24 mouse cellular contexts compared by ENCODE assay signal in genomic region chr10:25453772-25454171, GRCm38 (mm10).
A peak's percentile ranks its signal among the peaks of the same experiment; 100 is the strongest.
DNase-seq lines count a peak whose midpoint lies in the region; ATAC-seq and TF ChIP-seq lines count a peak whose summit lies in the region.
"Had no signal": no experiment of that assay in that cellular context is flagged by ENCODE, and none has a peak within 500 bp of the region (broad histone marks: within the 10 kb centered on the region; RNA-seq: fewer than 3 reads in every experiment).

No protein-coding gene starts in this region.

- H3K36me3 ChIP-seq in midbrain, embryonic 11.5 days (ENCODE audit: control insufficient read depth, insufficient read depth, low read length) = no peaks in the 10 kb centered on the region
- no peaks in the 10 kb centered on the region for H3K36me3 ChIP-seq in midbrain, embryonic 14.5 days (ENCODE audit: control insufficient read depth, insufficient read depth, low read length)
- H3K36me3 ChIP-seq: hindbrain, embryonic 10.5 days; hindbrain, embryonic 13.5 days had no signal

- no peak overlapping the region for H3K9ac ChIP-seq in midbrain, embryonic 11.5 days (ENCODE audit: low read length)
- H3K9ac ChIP-seq in midbrain, embryonic 14.5 days (replicated peaks; ENCODE audit: low read length) = no peak overlapping the region
- H3K9ac ChIP-seq: forebrain, embryonic 13.5 days; forebrain, postnatal 0 days; hindbrain, embryonic 13.5 days had no signal

- no peak for DNase-seq in gastrocnemius, adult 2 months
- DNase-seq in gastrocnemius, adult 18-20 months (ENCODE audit: low spot score) = no peak
- no peak for DNase-seq in left cerebral cortex, adult 2 months (ENCODE audit: extremely low spot score in 1 of 2, low spot score in 2 of 2)
- no peak for DNase-seq in left cerebral cortex, adult 8-10 months (ENCODE audit: low spot score in 2 of 2)
- peak; percentile 51 for DNase-seq in midbrain, embryonic 11.5 days (ENCODE audit: low spot score, missing footprints)
- DNase-seq in midbrain, embryonic 14.5 days = no peak
- DNase-seq: adrenal gland, adult 2 months; adrenal gland, postnatal 14 days; cerebellum, adult 11 months; cerebellum, adult 2 months; cerebellum, adult 9-11 months; cerebellum, postnatal 25 days; gastrocnemius, postnatal 10 days; gastrocnemius, postnatal 36 days had no signal

- no peak overlapping the region for H3K4me3 ChIP-seq in gastrocnemius, adult 2 months
- no peak overlapping the region for H3K4me3 ChIP-seq in left cerebral cortex, adult 2 months
- no peak overlapping the region for H3K4me3 ChIP-seq in midbrain, embryonic 11.5 days (ENCODE audit: low read depth, low read length)
- no peak overlapping the region for H3K4me3 ChIP-seq in midbrain, embryonic 14.5 days (replicated peaks; ENCODE audit: low read depth, low read length)
- H3K4me3 ChIP-seq: erythroblast, embryonic 14.5 days; forebrain, embryonic 13.5 days; hindbrain, embryonic 10.5 days; hindbrain, embryonic 13.5 days had no signal

- H3K27ac ChIP-seq in gastrocnemius, adult 2 months = peak overlapping the region; percentile 6
- peak overlapping the region; percentile 13; the same call in 1 of the 2 replicates for H3K27ac ChIP-seq in left cerebral cortex, adult 2 months
- no peak overlapping the region for H3K27ac ChIP-seq in midbrain, embryonic 11.5 days (ENCODE audit: low read depth, low read length)
- no peak overlapping the region for H3K27ac ChIP-seq in midbrain, embryonic 14.5 days (replicated peaks; ENCODE audit: low read depth, low read length)
- H3K27ac ChIP-seq: forebrain, embryonic 13.5 days; hindbrain, embryonic 10.5 days; hindbrain, embryonic 13.5 days had no signal

- 95% methylated on average over 10 of the region's 10 CpGs for WGBS in midbrain, embryonic 11.5 days
- 92% methylated on average over 10 of the region's 10 CpGs for WGBS in midbrain, embryonic 14.5 days

- no peaks in the 10 kb centered on the region for H3K4me1 ChIP-seq in midbrain, embryonic 11.5 days (ENCODE audit: control insufficient read depth, insufficient read depth, low read length)
- H3K4me1 ChIP-seq in midbrain, embryonic 14.5 days (ENCODE audit: control insufficient read depth, insufficient read depth, low read length) = no peaks in the 10 kb centered on the region
- H3K4me1 ChIP-seq: forebrain, embryonic 13.5 days had no signal

- no peaks in the 10 kb centered on the region for H3K9me3 ChIP-seq in midbrain, embryonic 11.5 days (ENCODE audit: control insufficient read depth, low read length)
- no peaks in the 10 kb centered on the region for H3K9me3 ChIP-seq in midbrain, embryonic 14.5 days (ENCODE audit: control insufficient read depth, low read length)
- H3K9me3 ChIP-seq: forebrain, embryonic 13.5 days; hindbrain, embryonic 10.5 days; hindbrain, embryonic 13.5 days had no signal

- no peak for TF ChIP-seq CTCF in gastrocnemius, adult 2 months (IDR thresholded peaks at IDR 0.05)
- no peak for TF ChIP-seq CTCF in left cerebral cortex, adult 2 months (IDR thresholded peaks at IDR 0.05)

- intact Hi-C loops in gastrocnemius, adult 2 months (cut with DNase I) = no loop called here
- intact Hi-C loops in left cerebral cortex, adult 2 months (cut with DNase I) = no loop called here

- ATAC-seq in midbrain, embryonic 11.5 days (ENCODE audit: low FRiP score) = no peak
- ATAC-seq in midbrain, embryonic 14.5 days (ENCODE audit: low FRiP score, low TSS enrichment) = no peak
- no peak for ATAC-seq in megakaryocyte, adult 5-6 weeks (ENCODE audit: poor library complexity, severe bottlenecking)
- ATAC-seq: CD4-positive, CD25-positive, alpha-beta regulatory T cell, adult 4 months; forebrain, embryonic 13.5 days; inflammation-experienced regulatory T-cells, adult 6 months; intestine, embryonic 16.5 days had no signal

- H3K4me2 ChIP-seq in midbrain, embryonic 11.5 days = no peak overlapping the region
- no peak overlapping the region for H3K4me2 ChIP-seq in midbrain, embryonic 14.5 days (ENCODE audit: low read length)
- H3K4me2 ChIP-seq: forebrain, embryonic 13.5 days; heart, embryonic 11.5 days; hindbrain, embryonic 13.5 days had no signal

- H3K27me3 ChIP-seq in midbrain, embryonic 11.5 days (ENCODE audit: control insufficient read depth, insufficient read depth, low read length) = no peaks in the 10 kb centered on the region
- no peaks in the 10 kb centered on the region for H3K27me3 ChIP-seq in midbrain, embryonic 14.5 days (ENCODE audit: control insufficient read depth, insufficient read depth, low read length)
- H3K27me3 ChIP-seq: forebrain, embryonic 13.5 days; hindbrain, embryonic 13.5 days had no signal

Comparison
In these comparisons a context has a peak if more than half of its experiments do, and no peak if none do; other contexts are left out.
1. H3K27ac ChIP-seq: peak in gastrocnemius, adult 2 months (single experiment) and left cerebral cortex, adult 2 months (single experiment); none in midbrain, embryonic 11.5 days (single experiment) and midbrain, embryonic 14.5 days (single experiment).